In genomic region chr2:20818226-20818625, GRCm38 (mm10) we compare ENCODE assay signal across 25 mouse cellular contexts.
"Had no signal": no experiment of that assay in that cellular context is flagged by ENCODE, and none has a peak within 500 bp of the region (broad histone marks: within the 10 kb centered on the region; RNA-seq: fewer than 3 reads in every experiment).

No protein-coding gene starts in this region.

- H3K27ac ChIP-seq: heart, embryonic 10.5 days; hindbrain, embryonic 10.5 days; hindbrain, embryonic 12.5 days; hindbrain, embryonic 15.5 days; hindbrain, postnatal 0 days; limb, embryonic 12.5 days; liver, embryonic 13.5 days; liver, embryonic 15.5 days had no signal

- H3K4me2 ChIP-seq: heart, embryonic 12.5 days; hindbrain, embryonic 12.5 days; hindbrain, embryonic 15.5 days; limb, embryonic 12.5 days; liver, embryonic 11.5 days; liver, embryonic 13.5 days; liver, embryonic 15.5 days had no signal

- H3K4me3 ChIP-seq: heart, embryonic 10.5 days; heart, embryonic 12.5 days; hindbrain, embryonic 10.5 days; hindbrain, embryonic 12.5 days; hindbrain, embryonic 15.5 days; limb, embryonic 12.5 days; liver, embryonic 13.5 days; liver, embryonic 15.5 days had no signal

- H3K9me3 ChIP-seq: heart, embryonic 10.5 days; heart, embryonic 12.5 days; hindbrain, embryonic 12.5 days; hindbrain, embryonic 15.5 days; limb, embryonic 12.5 days; liver, embryonic 13.5 days; liver, embryonic 15.5 days had no signal

- H3K4me1 ChIP-seq: heart, embryonic 10.5 days; heart, embryonic 12.5 days; hindbrain, embryonic 12.5 days; hindbrain, embryonic 15.5 days; limb, embryonic 12.5 days; liver, embryonic 13.5 days; liver, embryonic 15.5 days had no signal

- H3K9ac ChIP-seq: forebrain, postnatal 0 days; heart, embryonic 12.5 days; hindbrain, embryonic 12.5 days; hindbrain, embryonic 15.5 days; limb, embryonic 12.5 days; liver, embryonic 13.5 days; liver, embryonic 15.5 days; liver, postnatal 0 days had no signal

- ATAC-seq: forebrain, postnatal 0 days; hindbrain, postnatal 0 days; intestine, embryonic 16.5 days; liver, postnatal 0 days had no signal

- H3K27me3 ChIP-seq: heart, embryonic 12.5 days; hindbrain, embryonic 12.5 days; hindbrain, embryonic 15.5 days; limb, embryonic 12.5 days; liver, embryonic 13.5 days; liver, embryonic 15.5 days had no signal

- DNase-seq: forebrain, postnatal 0 days; gastrocnemius, postnatal 14 days; gastrocnemius, postnatal 36 days; heart, adult 18-20 months; heart, postnatal 10 days; heart, postnatal 4 days; kidney, adult 11 months; kidney, adult 2 months; kidney, postnatal 14 days; layer of hippocampus, adult 9-11 months; layer of hippocampus, postnatal 36 days; left cerebral cortex, postnatal 4 days; liver; liver, embryonic 13.5 days; liver, postnatal 0 days had no signal

- H3K36me3 ChIP-seq: heart, embryonic 10.5 days; heart, embryonic 12.5 days; hindbrain, embryonic 10.5 days; hindbrain, embryonic 12.5 days; hindbrain, embryonic 15.5 days; limb, embryonic 12.5 days; liver, embryonic 13.5 days; liver, embryonic 15.5 days had no signal
